Mouse (Mus musculus): ENCODE results near the gene Timm50.

The Timm50 gene

DNA sequence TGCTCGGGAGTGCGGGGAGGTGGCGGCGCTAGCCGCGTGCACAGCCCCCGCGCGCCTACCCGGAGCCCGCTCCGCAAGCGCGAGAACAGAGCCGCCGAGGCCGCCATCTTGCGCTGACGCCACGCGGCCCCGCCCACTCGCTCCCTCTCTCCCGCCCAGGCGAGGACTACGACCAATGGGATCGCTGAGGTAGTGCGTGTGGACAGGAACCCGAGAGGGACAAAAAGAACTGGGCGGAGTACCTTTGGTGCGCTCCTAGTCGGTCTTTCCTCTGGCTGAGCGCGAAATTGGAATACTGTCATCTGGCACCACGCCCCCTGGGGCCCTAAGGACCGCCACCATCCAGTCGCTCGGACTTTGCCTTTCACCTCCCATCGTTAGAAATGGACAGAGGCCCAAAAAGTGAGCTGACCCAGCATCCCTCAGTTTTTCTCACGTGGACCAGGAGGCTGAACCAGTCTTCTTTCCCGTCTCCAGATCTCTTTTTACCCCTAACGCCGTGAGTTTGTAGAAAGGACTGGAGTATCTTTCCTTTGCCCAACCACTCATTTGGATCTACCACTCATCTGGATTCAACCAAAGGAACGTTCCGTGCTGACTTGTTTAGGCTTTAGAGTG lies at the start of gene Timm50:
Gene Timm50, minus strand, starts transcription at position 147 of the 618 bp plus-strand sequence.
- under 1% methylated on average over 45 of the region's 45 CpGs for WGBS

GRCm38 (mm10) chr7:28360291-28360690 lies 48.4 kb upstream of the Timm50 start:
- 90% methylated on average over 6 of the region's 6 CpGs for WGBS

- 89% methylated on average over 10 of the region's 10 CpGs for WGBS
Observed at GRCm38 (mm10) chr7:28359854-28360253, 48.0 kb upstream of the Timm50 start.

GRCm38 (mm10) chr7:28358431-28358830 lies 46.6 kb upstream of the Timm50 start:
- 73% methylated on average over 7 of the region's 7 CpGs for WGBS

DNA sequence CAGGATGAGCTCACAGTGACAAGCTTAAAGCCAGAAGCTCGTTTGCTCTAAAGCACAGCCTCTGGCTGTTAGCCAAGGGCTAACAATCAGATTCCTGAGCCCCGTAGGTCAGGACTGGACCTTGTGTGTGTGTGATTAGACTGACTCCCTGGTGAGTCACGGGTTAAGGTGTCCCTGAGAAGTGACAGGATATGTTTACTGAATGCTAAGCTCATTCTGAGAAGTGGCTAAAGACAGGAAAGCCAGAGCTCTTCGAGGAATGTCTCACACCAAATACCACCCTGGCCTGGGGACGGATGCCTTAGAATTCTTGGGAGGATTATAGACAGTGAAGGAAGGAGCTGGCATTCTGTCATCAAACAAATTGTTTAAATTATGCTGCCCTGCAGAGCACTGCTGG lies 46.1 kb upstream of the Timm50 start:
- 24% methylated on average over 5 of the region's 5 CpGs for WGBS

GRCm38 (mm10) chr7:28356981-28357380 lies 45.1 kb upstream of the Timm50 start:
- WGBS, result 20% methylated on average over 5 of the region's 5 CpGs

GRCm38 (mm10) chr7:28355221-28355620 lies 43.3 kb upstream of the Timm50 start:
- 96% methylated on average over 3 of the region's 3 CpGs for WGBS

DNA sequence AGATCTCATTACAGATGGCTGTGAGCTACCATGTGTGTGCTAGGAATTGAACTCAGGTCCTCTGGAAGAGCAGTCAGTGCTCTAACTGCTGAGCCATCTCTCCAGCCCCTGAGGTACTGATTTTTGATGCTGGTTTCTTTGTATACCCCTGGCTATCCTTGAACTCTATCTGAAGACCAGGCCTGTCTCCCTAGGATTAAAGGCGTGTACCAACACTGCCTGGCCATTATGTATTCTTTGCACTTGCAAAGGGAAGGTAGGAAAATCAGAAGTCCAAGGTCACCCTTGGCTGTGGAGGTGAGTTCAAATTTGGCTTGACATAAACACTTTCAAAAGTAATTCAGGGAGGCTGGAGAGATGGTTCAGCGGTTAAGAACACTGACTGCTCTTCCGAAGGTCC lies 42.7 kb upstream of the Timm50 start:
- WGBS, result 91% methylated on average over 3 of the region's 3 CpGs

GRCm38 (mm10) chr7:28354113-28354581 lies 42.3 kb upstream of the Timm50 start:
- 87% methylated on average over 3 of the region's 3 CpGs for WGBS

DNA sequence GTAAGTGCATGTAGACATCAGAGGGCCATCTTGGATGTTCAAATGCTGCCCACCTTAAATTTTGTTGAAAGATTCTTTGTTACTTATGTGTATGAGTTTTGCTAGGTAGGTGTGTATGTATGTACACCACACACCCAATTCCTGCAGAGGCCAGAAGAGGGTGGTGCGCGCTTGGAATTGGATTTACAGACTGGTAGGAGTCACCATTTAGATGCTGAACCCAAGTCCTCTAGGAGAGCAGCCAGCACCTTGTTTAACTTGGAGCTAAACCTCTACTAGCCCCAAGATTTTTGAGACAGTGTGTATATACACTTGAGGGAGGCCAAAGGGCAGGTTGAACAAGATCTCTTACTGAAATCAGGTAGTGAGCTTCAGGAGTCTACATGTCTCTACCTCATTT lies 41.4 kb upstream of the Timm50 start:
- 88% methylated on average over 2 of the region's 2 CpGs for WGBS

GRCm38 (mm10) chr7:28351676-28352191 lies 39.9 kb upstream of the Timm50 start:
- 26% methylated on average over 4 of the region's 4 CpGs for WGBS

DNA sequence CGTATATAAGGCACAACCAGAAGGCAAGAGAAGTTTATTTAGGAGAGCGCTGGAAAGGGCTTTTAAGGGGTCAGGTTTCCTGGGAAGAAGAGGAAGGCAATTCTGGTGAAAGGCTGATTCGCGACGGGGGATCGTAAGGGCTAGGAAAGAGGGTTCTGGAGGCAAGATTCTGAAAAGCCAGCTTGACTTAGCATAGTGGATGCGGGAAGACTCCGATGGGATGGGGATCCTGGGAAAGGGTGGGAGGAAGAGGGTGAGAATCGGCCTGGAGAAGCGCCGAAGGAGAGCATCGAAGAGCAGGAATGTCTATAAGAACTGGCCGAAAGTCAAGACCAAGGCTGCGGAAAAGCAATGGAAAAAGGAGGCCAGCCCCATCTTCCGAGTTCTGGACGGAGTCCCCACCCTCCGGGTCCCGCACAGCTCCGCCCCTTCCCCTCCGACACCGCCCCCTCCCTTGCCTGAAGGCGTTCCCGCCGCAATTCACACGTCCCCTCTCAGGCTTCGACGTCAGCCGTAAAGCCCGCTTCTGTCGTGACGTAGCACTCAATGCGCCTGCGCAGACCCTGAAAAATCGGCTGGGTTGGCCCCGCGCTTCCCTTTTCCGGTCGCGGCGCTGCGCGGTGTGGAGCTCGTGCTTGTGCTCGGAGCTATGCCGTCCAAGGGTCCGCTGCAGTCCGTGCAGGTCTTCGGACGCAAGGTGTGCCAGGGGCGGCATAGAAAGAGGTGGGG lies 38.4 kb upstream of the Timm50 start, which contains the start of gene Rps16:
Gene Rps16, plus strand, starts transcription at position 498 of the 729 bp plus-strand sequence.
- WGBS, result under 1% methylated on average over 48 of the region's 50 CpGs

DNA sequence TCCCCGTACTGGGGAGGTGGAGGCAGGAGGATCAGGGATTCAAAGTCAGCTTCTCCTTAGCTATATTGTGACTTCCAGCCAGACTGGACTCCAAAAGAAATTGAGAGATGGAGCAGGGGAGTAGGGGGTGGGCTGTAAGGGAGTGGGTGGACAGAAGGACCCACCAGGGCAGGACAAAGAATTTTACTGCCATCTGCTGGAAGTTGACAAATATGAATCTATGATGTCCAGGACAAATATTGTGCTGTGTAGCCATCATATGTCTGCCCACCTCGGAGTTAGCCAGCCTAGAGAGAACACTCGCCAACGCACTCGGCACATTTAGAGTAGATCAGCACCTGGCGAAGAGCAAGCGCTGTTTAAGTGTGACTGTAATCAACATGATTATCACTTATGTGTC lies 36.7 kb upstream of the Timm50 start:
- 84% methylated on average over 7 of the region's 7 CpGs for WGBS

DNA sequence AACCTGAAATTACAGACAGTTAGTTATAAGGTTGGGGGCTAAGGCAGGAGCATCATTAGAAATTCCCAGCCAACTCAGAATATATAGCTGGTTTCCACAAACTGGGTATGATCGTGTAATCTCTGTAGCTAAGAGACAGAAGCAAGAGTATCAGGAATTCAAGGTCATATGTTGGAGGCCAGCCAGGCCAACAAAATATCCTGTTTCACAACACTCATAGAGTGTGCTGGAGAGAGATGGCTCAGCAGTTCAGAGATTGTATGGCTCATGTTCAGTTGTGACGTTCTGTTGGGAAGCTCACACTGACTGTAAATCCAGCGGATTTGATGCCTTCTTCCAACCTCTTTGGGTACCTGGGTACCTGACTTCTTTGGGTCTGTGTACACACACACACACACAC lies 35.9 kb upstream of the Timm50 start:
- WGBS, result 70% methylated on average over 3 of the region's 3 CpGs

DNA sequence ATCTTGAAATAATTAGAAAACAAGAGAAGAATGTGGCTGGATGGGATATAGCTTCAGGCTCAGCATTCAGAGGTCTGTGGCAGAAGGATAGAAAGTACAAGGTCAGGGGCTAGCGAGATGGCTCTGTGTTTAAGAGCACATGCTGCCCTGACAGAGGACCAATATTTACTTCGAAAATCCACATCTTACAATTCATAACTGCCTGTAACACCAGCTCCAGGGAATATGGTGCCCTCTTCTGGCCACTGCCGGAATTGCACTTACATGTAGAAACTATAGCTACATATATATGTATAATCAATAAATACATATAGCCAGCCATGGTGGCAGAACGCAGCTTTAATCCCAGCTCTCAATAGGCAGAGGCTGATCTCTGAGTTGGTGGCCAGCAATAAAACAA lies 32.8 kb upstream of the Timm50 start:
- WGBS, result 2% methylated on average over 4 of the region's 4 CpGs

GRCm38 (mm10) chr7:28341381-28341780 lies 29.5 kb upstream of the Timm50 start:
- 54% methylated on average over 7 of the region's 7 CpGs for WGBS

- 57% methylated on average over 19 of the region's 19 CpGs for WGBS
Observed at GRCm38 (mm10) chr7:28339213-28339917, 27.5 kb upstream of the Timm50 start.

GRCm38 (mm10) chr7:28338108-28338998 lies 26.5 kb upstream of the Timm50 start, which contains the start of gene Supt5:
Gene Supt5 (minus strand): TSS chr7:28338746.
- WGBS, result under 1% methylated on average over 77 of the region's 77 CpGs

DNA sequence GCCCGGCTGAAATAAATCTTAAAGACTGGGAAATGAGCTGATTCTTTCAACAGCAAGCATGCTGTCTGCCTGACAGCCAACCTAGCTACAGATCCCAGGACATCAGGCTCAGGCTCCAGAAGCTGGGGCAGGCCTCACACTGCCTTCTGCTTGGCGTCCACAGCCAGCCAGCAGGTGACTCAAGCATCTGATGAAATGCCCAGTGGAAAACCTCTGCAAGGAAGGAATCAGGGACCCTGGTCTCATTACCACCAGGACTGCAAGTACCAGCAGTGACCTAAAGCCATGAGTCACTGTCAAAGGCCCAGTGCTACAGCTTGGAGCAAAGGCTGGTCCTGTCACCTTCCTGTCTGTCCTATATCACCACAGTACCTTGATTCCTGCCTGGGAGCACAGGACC lies 23.6 kb upstream of the Timm50 start:
- 81% methylated on average over 2 of the region's 2 CpGs for WGBS

DNA sequence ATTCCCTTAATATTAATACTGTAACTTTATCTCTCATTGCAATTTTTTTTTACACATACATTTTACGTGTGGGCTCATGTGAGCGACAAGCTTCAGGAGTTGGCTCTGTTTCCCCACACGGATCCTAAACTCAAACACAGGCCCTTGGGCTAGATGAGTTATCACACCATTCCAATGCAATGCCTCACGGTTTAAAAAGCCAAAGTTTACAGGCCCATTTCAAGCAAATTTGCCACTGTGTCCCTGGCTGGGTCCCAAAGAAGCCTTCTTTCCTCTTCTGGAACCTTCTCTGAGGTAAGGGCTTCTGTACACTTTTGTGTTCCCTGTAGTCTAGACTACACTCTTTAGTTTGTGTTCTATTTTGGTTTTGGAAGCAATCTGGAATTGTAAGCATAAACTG lies 22.7 kb upstream of the Timm50 start:
- 69% methylated on average over 4 of the region's 4 CpGs for WGBS

DNA sequence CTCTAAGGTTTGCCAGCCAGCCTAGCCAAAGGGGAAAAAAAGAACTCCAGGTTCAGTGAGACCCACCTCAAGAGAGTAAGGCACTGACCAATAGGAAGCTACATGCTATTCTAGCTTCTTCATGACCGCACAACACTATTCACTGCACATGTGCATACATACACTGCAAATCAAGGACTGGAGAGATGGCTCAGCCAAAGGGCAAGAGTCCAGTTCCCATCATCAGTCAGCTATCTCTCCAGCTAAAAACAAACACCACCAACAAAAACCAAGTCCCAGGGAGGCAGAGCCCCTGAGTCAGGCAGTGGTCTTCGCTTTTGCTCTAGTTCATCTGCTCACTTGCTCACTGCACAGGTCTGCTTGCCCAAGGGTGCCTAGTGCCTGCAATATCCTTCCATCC lies 16.4 kb upstream of the Timm50 start:
- 97% methylated on average over 2 of the region's 2 CpGs for whole genome bisulfite sequencing
